Mouse (Mus musculus) liver, embryonic 14.5 days (tissue): ENCODE results near the gene Rprml. TPM values are rescaled to one million over a fixed set of nuclear protein-coding genes. Genes with fewer than 3 reads are reported as not detected.

Source experiments
- ATAC-seq: fragments of 200-750 bp; cut with Nextera tagmentation; 2 replicates; pipeline ENCODE4 v1.8.0; 2017; ENCODE audit warnings: moderate number of reproducible peaks, mild to moderate bottlenecking, moderate library complexity; ENCODE audit not compliant: insufficient read depth
- DNase-seq, 3 experiments: peaks; one replicate each; pipeline ENCODE4 v3.0.0-alpha.2; 2012 to 2013; ENCODE audit warnings: low read depth in 3 of 3, low spot score in 3 of 3
- H3K27ac ChIP-seq: fragments of 300-500 bp; sonication (generic); 2 replicates; pipeline ENCODE4 v1.5.1; 2014; ENCODE audit warnings: moderate library complexity, mild to moderate bottlenecking, control low read depth, inconsistent platforms
- H3K27me3 ChIP-seq: fragments of 300-500 bp; sonication (generic); 2 replicates; pipeline ENCODE4 v1.6.1; 2014; ENCODE audit warnings: mild to moderate bottlenecking, low read length, moderate library complexity; ENCODE audit not compliant: control insufficient read depth, insufficient read depth
- H3K36me3 ChIP-seq: fragments of 300-500 bp; sonication (generic); replicated peaks from 2 replicates; pipeline ENCODE4 v1.6.1; 2014; ENCODE audit warnings: low read depth; ENCODE audit not compliant: control insufficient read depth, insufficient read depth
- H3K4me1 ChIP-seq, 2 experiments: fragments of 200-500 bp in 1 of 2; fragments of 300-500 bp in 1 of 2; sonication (generic) in 1 of 2; replicated peaks; 2 replicates each; pipeline ENCODE4 v1.6.1; 2012 to 2014; ENCODE audit warnings: antibody characterized with exemption in 1 of 2, inconsistent platforms in 1 of 2, low read length in 1 of 2; ENCODE audit not compliant: control insufficient read depth in 2 of 2, insufficient read depth in 2 of 2
- H3K4me2 ChIP-seq: fragments of 300-500 bp; sonication (generic); 2 replicates; pipeline ENCODE4 v1.6.1; 2014; ENCODE audit warnings: low read depth, mild to moderate bottlenecking, control low read depth, moderate library complexity
- H3K4me3 ChIP-seq, 2 experiments: fragments of 200-500 bp in 1 of 2; fragments of 300-500 bp in 1 of 2; sonication (generic) in 1 of 2; 2 replicates each; pipeline ENCODE4 v1.5.1; 2012 to 2014; ENCODE audit warnings: low read depth in 2 of 2, low read length in 2 of 2, mild to moderate bottlenecking in 2 of 2, control low read depth in 1 of 2, inconsistent platforms in 1 of 2, moderate library complexity in 1 of 2; ENCODE audit not compliant: insufficient read depth in 1 of 2
- H3K9ac ChIP-seq: fragments of 300-500 bp; sonication (generic); replicated peaks from 2 replicates; pipeline ENCODE4 v1.6.1; 2014; ENCODE audit warnings: mild to moderate bottlenecking, control low read depth, moderate library complexity
- H3K9me3 ChIP-seq: fragments of 300-500 bp; sonication (generic); 2 replicates; pipeline ENCODE4 v1.6.1; 2016; ENCODE audit warnings: low read length, mixed read lengths; ENCODE audit not compliant: control insufficient read depth
- CTCF ChIP-seq: IDR thresholded peaks from 2 replicates; pipeline ENCODE4 v1.5.1; 2016; ENCODE audit warnings: antibody characterized with exemption, low read depth, control low read depth
- EP300 ChIP-seq: IDR thresholded peaks from 2 replicates; pipeline ENCODE4 v1.6.1; 2016; ENCODE audit warnings: antibody characterized with exemption, low read depth
- WGBS: fragments of 180-500 bp; shearing (Covaris S2); extraction: QIAGEN DNeasy Blood & Tissue Kit; methylation state at CpG from one replicate; pipeline ENCODE4 v1.1.7; 2014; ENCODE audit not compliant: insufficient replicate concordance; 5-methylcytosine and 5-hydroxymethylcytosine counted together
- polyA plus RNA-seq, 2 experiments: library from polyadenylated mRNA; depleted of rRNA in 1 of 2; stranded (reverse) in 1 of 2; unstranded in 1 of 2; fragments of >200 nt; fragmentation: Nextera tagmentation in 1 of 2; extraction: Ambion mirVana in 1 of 2; gene quantifications; 2 replicates each; pipeline versions ENCODE4 v1.2.1 to v1.2.3; 2012 to 2014

Gene Rprml
- polyA plus RNA-seq, 2 experiments = not detected

DNA sequence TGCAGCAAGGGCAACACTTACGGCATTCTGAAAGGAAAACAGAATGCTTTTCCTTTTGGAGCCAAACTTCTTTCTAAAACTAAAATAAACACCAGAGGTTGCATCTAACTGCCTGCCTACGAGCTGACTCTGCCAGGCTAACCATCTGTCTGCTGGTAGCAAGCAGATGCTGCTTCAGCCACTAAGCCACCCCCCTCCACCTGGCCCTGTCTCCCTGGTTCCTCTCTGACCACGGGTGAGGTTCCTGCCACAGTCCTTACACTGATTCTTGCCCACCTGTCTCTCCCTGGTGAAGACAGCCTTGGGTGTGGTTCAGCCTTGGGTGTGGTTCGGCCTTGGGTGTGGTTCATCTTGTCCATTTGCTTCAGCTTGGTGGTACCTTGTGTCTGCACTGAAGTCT lies 12.5 kb downstream of the Rprml start:
- ATAC-seq (no peak), DNase-seq (no peak)
- no peak overlapping the region for H3K9ac ChIP-seq
- 51% methylated on average over 4 of the region's 4 CpGs for WGBS
- no peak overlapping the region for H3K27ac ChIP-seq
- H3K36me3 ChIP-seq = no peaks in the 10 kb centered on the region
- H3K9me3 ChIP-seq = no peaks in the 10 kb centered on the region
- H3K27me3 ChIP-seq = no peaks in the 10 kb centered on the region
- no peak overlapping the region for H3K4me3 ChIP-seq
- TF ChIP-seq EP300 = no peak
- no peak for TF ChIP-seq CTCF
- H3K4me1 ChIP-seq = no peaks in the 10 kb centered on the region
- no peak overlapping the region for H3K4me2 ChIP-seq

DNA sequence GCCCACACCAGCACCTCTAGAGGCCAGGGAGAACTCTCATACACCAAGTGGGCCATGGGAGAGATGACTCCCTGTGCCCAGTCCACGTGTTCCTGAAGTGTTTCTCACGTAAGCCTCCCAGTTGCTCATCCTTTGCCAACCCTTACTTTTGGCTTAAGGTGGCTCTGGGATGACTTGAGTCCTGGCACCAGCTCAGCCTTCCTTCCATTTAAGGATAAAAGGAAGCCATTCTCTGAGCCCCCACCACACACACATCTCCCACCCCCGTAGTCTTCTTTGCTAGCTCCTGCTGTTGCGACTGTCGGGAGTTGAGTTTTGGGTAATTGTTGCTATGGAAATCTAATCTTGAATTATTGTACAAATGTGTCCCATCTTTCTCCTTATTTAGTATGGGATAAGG lies 13.2 kb downstream of the Rprml start:
- Histone ChIP-seq H3K9ac (no peak overlapping the region), H3K4me2 (no peak overlapping the region), H3K4me1 (no peaks in the 10 kb centered on the region), H3K9me3 (no peaks in the 10 kb centered on the region), H3K27ac (no peak overlapping the region), H3K27me3 (no peaks in the 10 kb centered on the region), H3K4me3 (no peak overlapping the region), H3K36me3 (no peaks in the 10 kb centered on the region)
- ATAC-seq (no peak), DNase-seq (no peak)
- 60% methylated on average over 5 of the region's 5 CpGs for WGBS
- no peak for TF ChIP-seq CTCF
- TF ChIP-seq EP300 = no peak

DNA sequence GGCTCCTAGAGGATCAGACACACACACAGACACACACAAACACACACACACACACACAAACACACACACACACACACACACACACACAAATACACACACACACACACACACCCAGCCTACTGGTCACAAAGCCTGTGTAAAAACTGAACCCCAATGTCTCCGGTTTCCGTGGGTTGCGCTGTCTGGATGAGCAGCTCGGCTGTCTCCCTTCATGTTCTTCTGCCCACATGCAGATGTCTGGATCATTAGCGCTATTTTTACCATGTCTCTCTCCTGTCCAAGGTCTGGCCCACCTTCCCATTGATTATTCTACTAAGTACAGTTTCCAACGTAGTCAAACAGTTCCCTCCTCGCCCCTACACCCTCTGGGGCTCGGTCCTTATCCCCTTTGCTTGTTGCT lies 13.7 kb downstream of the Rprml start:
- Histone ChIP-seq H3K9ac (no peak overlapping the region), H3K4me2 (no peak overlapping the region), H3K4me1 (no peaks in the 10 kb centered on the region)

GRCm38 (mm10) chr11:103665695-103666094 lies 16.3 kb downstream of the Rprml start:
- no peak for TF ChIP-seq CTCF
- TF ChIP-seq EP300 = no peak
- Histone ChIP-seq H3K4me2 (no peak overlapping the region), H3K27me3 (no peaks in the 10 kb centered on the region), H3K9me3 (no peaks in the 10 kb centered on the region), H3K36me3 (no peaks in the 10 kb centered on the region), H3K27ac (no peak overlapping the region), H3K9ac (no peak overlapping the region), H3K4me3 (no peak overlapping the region), H3K4me1 (no peaks in the 10 kb centered on the region)
- ATAC-seq = no peak
- WGBS = 32% methylated on average over 1 of the region's 1 CpGs
- no peak for DNase-seq

More for the DNA sequence above, 13.7 kb downstream of the Rprml start:
- H3K27me3 ChIP-seq = no peaks in the 10 kb centered on the region
- H3K27ac ChIP-seq = no peak overlapping the region
- WGBS = 58% methylated on average over 8 of the region's 8 CpGs
- no peak for DNase-seq
- H3K9me3 ChIP-seq = no peaks in the 10 kb centered on the region
- ATAC-seq = no peak
- no peak overlapping the region for H3K4me3 ChIP-seq
- TF ChIP-seq CTCF (no peak), EP300 (no peak)
- H3K36me3 ChIP-seq = no peaks in the 10 kb centered on the region

- H3K27me3 ChIP-seq = no peaks in the 10 kb centered on the region
- H3K4me1 ChIP-seq = no peaks in the 10 kb centered on the region
- WGBS = 35% methylated on average over 10 of the region's 10 CpGs
- no peak overlapping the region for H3K4me3 ChIP-seq
- no peak for ATAC-seq
- no peaks in the 10 kb centered on the region for H3K36me3 ChIP-seq
- DNase-seq = no peak
- no peak overlapping the region for H3K9ac ChIP-seq
- H3K27ac ChIP-seq = no peak overlapping the region
- no peak overlapping the region for H3K4me2 ChIP-seq
- H3K9me3 ChIP-seq = no peaks in the 10 kb centered on the region
- no peak for TF ChIP-seq EP300
- TF ChIP-seq CTCF = no peak
Observed at GRCm38 (mm10) chr11:103666181-103666906, 17.0 kb downstream of the Rprml start.
